Mouse (Mus musculus) lung, embryonic 14.5 days (tissue): ENCODE data around the gene Pdhx. TPM values are rescaled to one million over a fixed set of nuclear protein-coding genes. Genes with fewer than 3 reads are reported as not detected.

Experiments used
- ATAC-seq: fragments of 200-750 bp; cut with Nextera tagmentation; 2 replicates; pipeline ENCODE4 v1.8.0; 2017; ENCODE audit warnings: mild to moderate bottlenecking, moderate TSS enrichment, moderate library complexity; ENCODE audit not compliant: insufficient read depth
- DNase-seq: peaks from one replicate; pipeline ENCODE4 v3.0.0-alpha.2; 2015
- H3K27ac ChIP-seq: fragments of 300-500 bp; sonication (generic); 2 replicates; pipeline ENCODE4 v1.5.1; 2014; ENCODE audit warnings: low read depth, mild to moderate bottlenecking, moderate library complexity
- H3K27me3 ChIP-seq: fragments of 300-500 bp; sonication (generic); 2 replicates; pipeline ENCODE4 v1.6.1; 2014; ENCODE audit warnings: low read length, control low read depth; ENCODE audit not compliant: insufficient read depth
- H3K36me3 ChIP-seq: fragments of 300-500 bp; sonication (generic); 2 replicates; pipeline ENCODE4 v1.6.1; 2014; ENCODE audit warnings: control low read depth; ENCODE audit not compliant: insufficient read depth
- H3K4me1 ChIP-seq: fragments of 300-500 bp; sonication (generic); 2 replicates; pipeline ENCODE4 v1.6.1; 2014; ENCODE audit warnings: antibody characterized with exemption, control low read depth; ENCODE audit not compliant: insufficient read depth
- H3K4me2 ChIP-seq: fragments of 300-500 bp; sonication (generic); 2 replicates; pipeline ENCODE4 v1.6.1; 2014; ENCODE audit warnings: mild to moderate bottlenecking
- H3K4me3 ChIP-seq: fragments of 300-500 bp; sonication (generic); 2 replicates; pipeline ENCODE4 v1.5.1; 2014; ENCODE audit warnings: low read depth, low read length
- H3K9ac ChIP-seq: fragments of 300-500 bp; sonication (generic); 2 replicates; pipeline ENCODE4 v1.6.1; 2014
- H3K9me3 ChIP-seq: fragments of 300-500 bp; sonication (generic); 2 replicates; pipeline ENCODE4 v1.6.1; 2016; ENCODE audit warnings: low read depth, low read length, control low read depth
- CTCF ChIP-seq: IDR thresholded peaks from 2 replicates; pipeline ENCODE4 v1.5.1; 2016; ENCODE audit warnings: antibody characterized with exemption, low read depth
- WGBS: fragments of 180-500 bp; shearing (Covaris S2); extraction: QIAGEN DNeasy Blood & Tissue Kit; methylation state at CpG from one replicate; pipeline ENCODE4 v1.1.7; 2014; 5-methylcytosine and 5-hydroxymethylcytosine counted together
- polyA plus RNA-seq: library from polyadenylated mRNA; unstranded; fragments of >200 nt; fragmentation: Nextera tagmentation; extraction: Ambion mirVana; gene quantifications from 2 replicates; pipeline ENCODE4 v1.2.1, GENCODE M21; 2014

The Pdhx gene
- polyA plus RNA-seq, 1 experiment from 2014 or later, result 38.5 TPM

GRCm38 (mm10) chr2:103058266-103058665, 15.0 kb downstream of the Pdhx start:
- H3K4me3 ChIP-seq, result no peak overlapping the region
- no peak overlapping the region for H3K27ac ChIP-seq
- no peak for TF ChIP-seq CTCF
- H3K4me1 ChIP-seq, result peaks cover 8% of the 10 kb centered on the region
- no peak overlapping the region for H3K4me2 ChIP-seq
- DNase-seq (no peak), ATAC-seq (no peak)
- H3K36me3 ChIP-seq, result peaks cover 10% of the 10 kb centered on the region; the same call in 1 of the 2 replicates
- H3K9ac ChIP-seq, result no peak overlapping the region
- H3K9me3 ChIP-seq, result no peaks in the 10 kb centered on the region
- H3K27me3 ChIP-seq, result no peaks in the 10 kb centered on the region
- 62% methylated on average over 3 of the region's 3 CpGs for WGBS

GRCm38 (mm10) chr2:103055820-103056219, 17.5 kb downstream of the Pdhx start:
- Histone ChIP-seq H3K9ac (no peak overlapping the region), H3K4me3 (no peak overlapping the region), H3K4me1 (peaks cover 4% of the 10 kb centered on the region), H3K27ac (no peak overlapping the region), H3K36me3 (peaks cover 10% of the 10 kb centered on the region; the same call in 1 of the 2 replicates), H3K27me3 (no peaks in the 10 kb centered on the region), H3K4me2 (no peak overlapping the region), H3K9me3 (no peaks in the 10 kb centered on the region)
- 84% methylated on average over 6 of the region's 6 CpGs for WGBS
- no peak for DNase-seq
- TF ChIP-seq CTCF, result no peak
- no peak for ATAC-seq

- TF ChIP-seq CTCF, result no peak
- 0 out of 2 replicates have a peak, but pooled peaks cover 8% of the 10 kb centered on the region for H3K36me3 ChIP-seq
- H3K4me1 ChIP-seq, result no peaks in the 10 kb centered on the region
- no peaks in the 10 kb centered on the region for H3K27me3 ChIP-seq
- no peak overlapping the region for H3K27ac ChIP-seq
- ATAC-seq (peak; percentile 85), DNase-seq (peak; percentile 63)
- H3K9me3 ChIP-seq, result no peaks in the 10 kb centered on the region
- H3K4me3 ChIP-seq, result no peak overlapping the region
- no peak overlapping the region for H3K9ac ChIP-seq
- no peak overlapping the region for H3K4me2 ChIP-seq
- WGBS, result 63% methylated on average over 19 of the region's 19 CpGs
Observed at GRCm38 (mm10) chr2:103051937-103052893, 21.1 kb downstream of the Pdhx start.

- H3K4me2 ChIP-seq, result no peak overlapping the region
- H3K27me3 ChIP-seq, result no peaks in the 10 kb centered on the region
- 95% methylated on average over 2 of the region's 2 CpGs for WGBS
- ATAC-seq (no peak), DNase-seq (no peak)
- no peak overlapping the region for H3K27ac ChIP-seq
- H3K9me3 ChIP-seq, result no peaks in the 10 kb centered on the region
- 0 out of 2 replicates have a peak, but pooled peaks cover 7% of the 10 kb centered on the region for H3K36me3 ChIP-seq
- H3K4me1 ChIP-seq, result no peaks in the 10 kb centered on the region
- no peak overlapping the region for H3K4me3 ChIP-seq
- no peak overlapping the region for H3K9ac ChIP-seq
- TF ChIP-seq CTCF, result no peak
Observed at GRCm38 (mm10) chr2:103045286-103045685, 28.0 kb downstream of the Pdhx start.

GRCm38 (mm10) chr2:103040896-103041295, 32.4 kb downstream of the Pdhx start:
- Histone ChIP-seq H3K4me3 (no peak overlapping the region), H3K27me3 (no peaks in the 10 kb centered on the region), H3K36me3 (peaks cover 15% of the 10 kb centered on the region; the same call in 1 of the 2 replicates), H3K27ac (no peak overlapping the region), H3K4me1 (no peaks in the 10 kb centered on the region), H3K9me3 (no peaks in the 10 kb centered on the region), H3K9ac (no peak overlapping the region), H3K4me2 (no peak overlapping the region)
- DNase-seq (peak; percentile 62), ATAC-seq (no peak)
- 68% methylated on average over 8 of the region's 8 CpGs for WGBS
- no peak for TF ChIP-seq CTCF

GRCm38 (mm10) chr2:103037831-103038230, 35.5 kb downstream of the Pdhx start:
- no peak overlapping the region for H3K4me2 ChIP-seq
- no peaks in the 10 kb centered on the region for H3K9me3 ChIP-seq
- H3K4me1 ChIP-seq, result no peaks in the 10 kb centered on the region
- ATAC-seq, result no peak
- H3K36me3 ChIP-seq, result peaks cover 18% of the 10 kb centered on the region; the same call in 1 of the 2 replicates
- no peak for DNase-seq
- H3K27ac ChIP-seq, result no peak overlapping the region
- no peaks in the 10 kb centered on the region for H3K27me3 ChIP-seq
- TF ChIP-seq CTCF, result no peak
- 92% methylated on average over 4 of the region's 4 CpGs for WGBS
- H3K9ac ChIP-seq, result no peak overlapping the region
- H3K4me3 ChIP-seq, result no peak overlapping the region

GRCm38 (mm10) chr2:103022728-103023127, 50.6 kb downstream of the Pdhx start:
- no peaks in the 10 kb centered on the region for H3K27me3 ChIP-seq
- WGBS, result 78% methylated on average over 3 of the region's 3 CpGs
- no peaks in the 10 kb centered on the region for H3K4me1 ChIP-seq
- no peak overlapping the region for H3K4me3 ChIP-seq
- H3K9ac ChIP-seq, result no peak overlapping the region
- ATAC-seq (no peak), DNase-seq (peak; percentile 40)
- H3K4me2 ChIP-seq, result no peak overlapping the region
- no peak overlapping the region for H3K27ac ChIP-seq
- H3K36me3 ChIP-seq, result peaks cover 12% of the 10 kb centered on the region; the same call in 1 of the 2 replicates
- H3K9me3 ChIP-seq, result no peaks in the 10 kb centered on the region
- TF ChIP-seq CTCF, result no peak
